Mouse (Mus musculus) regulatory T cell (primary cell): ENCODE data around the gene Atp5d.

Experiments
- in situ Hi-C: fragments of 300-600 bp; cut with MboI, MseI; formaldehyde crosslinking; loops from one replicate; pipeline ENCODE4 v1.15.1; 2025; ENCODE audit warnings: high pct_unique_total_duplicates

Gene Atp5d

DNA sequence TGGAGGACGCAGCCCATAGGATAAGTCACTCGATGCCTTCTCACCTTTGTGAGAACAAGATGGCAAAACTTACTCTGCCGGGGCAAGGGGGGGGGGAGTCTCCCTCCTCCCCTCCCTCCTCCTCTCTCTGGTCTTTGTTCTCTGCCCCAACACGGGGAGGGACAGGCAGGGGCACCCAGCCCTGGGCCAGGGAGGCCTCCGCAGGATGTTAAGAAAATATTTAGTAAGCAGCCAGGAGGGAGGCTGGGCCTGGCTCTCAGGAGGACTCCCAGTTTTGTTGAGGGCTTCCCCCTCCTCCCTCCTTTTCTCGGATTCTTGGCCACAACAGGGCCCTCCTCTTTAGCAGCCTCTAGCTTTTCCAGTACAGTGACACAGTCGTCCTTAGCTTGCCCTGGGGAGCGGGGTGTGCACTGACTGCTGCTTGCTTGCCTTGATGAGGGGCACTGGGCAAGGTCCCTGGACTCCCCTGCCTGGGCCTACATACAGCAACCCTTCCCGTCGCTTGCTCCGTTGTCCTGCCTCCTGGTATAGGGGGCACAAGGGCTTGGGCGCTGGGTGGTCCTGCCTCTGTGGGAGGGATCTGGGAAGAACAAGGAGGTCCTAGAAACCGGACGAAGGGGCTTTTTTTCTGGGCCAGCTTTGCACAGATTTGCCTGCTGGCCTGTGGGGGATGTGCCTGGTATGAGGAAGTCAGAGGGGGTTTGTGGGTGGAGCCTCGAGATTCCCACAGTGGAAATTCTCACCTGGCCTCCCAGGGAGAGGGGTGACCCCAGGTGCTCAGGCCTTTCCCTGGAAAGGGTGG, 13.8 kb downstream of the Atp5d start:
- in situ Hi-C loops, result no loop called here

GRCm38 (mm10) chr10:80152873-80153260, 14.4 kb downstream of the Atp5d start:
- in situ Hi-C loops, result no loop called here

DNA sequence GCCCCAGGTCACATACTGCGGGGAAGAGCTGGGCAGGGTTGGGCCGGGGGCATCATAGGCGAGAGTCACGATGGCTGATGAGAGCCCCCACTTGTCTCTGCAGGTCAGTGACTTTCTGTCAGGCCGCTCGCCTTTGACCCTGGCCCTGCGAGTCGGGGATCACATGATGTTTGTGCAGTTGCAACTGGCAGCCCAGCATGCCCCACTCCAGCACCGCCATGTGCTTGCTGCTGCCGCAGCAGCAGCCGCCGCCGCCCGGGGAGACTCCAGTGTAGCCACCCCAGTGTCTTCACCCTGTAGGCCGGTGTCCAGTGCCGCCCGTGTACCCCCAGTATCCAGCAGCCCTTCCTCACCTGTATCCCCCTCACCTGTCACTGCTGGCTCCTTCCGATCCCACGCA, 15.3 kb downstream of the Atp5d start:
- in situ Hi-C loops, result no loop called here

DNA sequence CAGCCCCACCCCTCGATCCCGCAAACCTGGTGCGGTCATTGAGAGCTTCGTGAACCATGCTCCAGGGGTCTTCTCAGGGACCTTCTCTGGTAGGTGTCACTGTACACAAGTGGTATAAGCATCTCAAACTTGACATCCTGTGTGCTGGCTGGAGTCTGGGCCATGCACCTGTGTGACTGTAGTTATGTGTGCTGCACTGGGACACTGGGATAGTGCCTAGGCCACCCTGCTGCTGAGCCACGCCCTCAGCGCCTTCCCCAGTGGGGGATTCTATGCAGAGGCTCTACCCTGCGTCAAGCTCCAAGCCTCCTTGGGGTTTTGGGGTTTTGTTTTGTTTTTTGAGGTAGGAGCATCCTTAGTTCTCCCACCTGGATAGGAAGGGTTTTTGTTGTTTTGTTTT, 16.0 kb downstream of the Atp5d start:
- in situ Hi-C loops, result no loop called here

DNA sequence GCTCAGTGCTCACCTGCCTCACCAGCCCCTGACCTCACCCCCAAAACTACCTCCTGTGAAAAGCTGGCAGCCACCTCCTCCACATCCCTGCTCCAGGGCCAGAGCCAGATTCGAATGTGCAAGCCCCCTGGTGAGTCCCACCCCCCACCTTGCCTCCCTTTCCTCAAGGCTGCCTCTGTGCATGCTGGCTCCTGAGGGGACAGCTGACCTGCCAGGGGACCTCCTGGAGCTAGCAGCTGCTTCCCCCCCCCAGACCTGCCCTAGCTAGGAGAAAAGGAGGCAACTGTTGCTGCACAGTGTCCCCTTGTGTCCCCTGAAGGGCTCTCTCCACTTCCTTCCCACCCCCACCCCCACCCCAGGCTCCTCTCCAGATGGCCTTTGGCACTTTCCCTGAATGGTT, 16.8 kb downstream of the Atp5d start:
- in situ Hi-C loops, result no loop called here

- in situ Hi-C loops, result no loop called here
Measured at GRCm38 (mm10) chr10:80156002-80156751, 17.7 kb downstream of the Atp5d start.

- in situ Hi-C loops, result no loop called here
Measured at GRCm38 (mm10) chr10:80156752-80157053, 18.3 kb downstream of the Atp5d start.

GRCm38 (mm10) chr10:80157141-80157929, 18.9 kb downstream of the Atp5d start:
- in situ Hi-C loops, result no loop called here

DNA sequence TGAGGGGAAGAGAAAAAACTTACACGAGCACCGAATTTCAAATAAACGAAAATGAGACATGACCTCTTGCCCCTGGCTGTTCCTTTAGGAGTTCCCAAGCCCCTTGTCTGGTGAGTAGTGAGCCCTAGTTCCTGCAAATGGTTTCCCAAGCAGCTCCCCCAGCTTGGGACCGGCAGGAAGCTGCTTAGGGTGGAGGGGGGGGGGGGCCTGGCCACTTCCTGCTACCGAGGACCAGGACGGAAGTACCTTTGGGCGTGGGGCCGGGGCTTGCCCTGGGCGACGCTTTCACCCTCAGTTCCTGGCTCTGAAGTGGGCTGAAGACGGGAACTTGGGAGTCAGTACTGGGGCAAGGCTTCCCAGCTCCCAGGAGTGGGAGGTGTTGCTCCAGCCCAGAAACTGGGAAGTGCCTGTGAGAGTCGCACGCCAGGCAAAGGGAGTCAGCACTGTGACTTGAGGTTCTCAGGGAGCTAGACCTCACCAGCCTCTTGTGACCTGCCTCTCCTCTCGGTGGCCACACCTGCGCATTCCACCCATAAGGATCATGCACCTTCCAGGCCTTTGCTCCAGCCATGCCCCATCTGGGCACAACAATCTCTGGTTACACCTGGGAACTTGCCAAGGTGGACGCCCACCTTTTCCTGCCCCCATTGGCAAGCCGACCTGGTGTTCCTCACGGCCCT, 20.0 kb downstream of the Atp5d start:
- in situ Hi-C loops, result no loop called here

GRCm38 (mm10) chr10:80159021-80159560, 20.7 kb downstream of the Atp5d start:
- in situ Hi-C loops, result no loop called here

DNA sequence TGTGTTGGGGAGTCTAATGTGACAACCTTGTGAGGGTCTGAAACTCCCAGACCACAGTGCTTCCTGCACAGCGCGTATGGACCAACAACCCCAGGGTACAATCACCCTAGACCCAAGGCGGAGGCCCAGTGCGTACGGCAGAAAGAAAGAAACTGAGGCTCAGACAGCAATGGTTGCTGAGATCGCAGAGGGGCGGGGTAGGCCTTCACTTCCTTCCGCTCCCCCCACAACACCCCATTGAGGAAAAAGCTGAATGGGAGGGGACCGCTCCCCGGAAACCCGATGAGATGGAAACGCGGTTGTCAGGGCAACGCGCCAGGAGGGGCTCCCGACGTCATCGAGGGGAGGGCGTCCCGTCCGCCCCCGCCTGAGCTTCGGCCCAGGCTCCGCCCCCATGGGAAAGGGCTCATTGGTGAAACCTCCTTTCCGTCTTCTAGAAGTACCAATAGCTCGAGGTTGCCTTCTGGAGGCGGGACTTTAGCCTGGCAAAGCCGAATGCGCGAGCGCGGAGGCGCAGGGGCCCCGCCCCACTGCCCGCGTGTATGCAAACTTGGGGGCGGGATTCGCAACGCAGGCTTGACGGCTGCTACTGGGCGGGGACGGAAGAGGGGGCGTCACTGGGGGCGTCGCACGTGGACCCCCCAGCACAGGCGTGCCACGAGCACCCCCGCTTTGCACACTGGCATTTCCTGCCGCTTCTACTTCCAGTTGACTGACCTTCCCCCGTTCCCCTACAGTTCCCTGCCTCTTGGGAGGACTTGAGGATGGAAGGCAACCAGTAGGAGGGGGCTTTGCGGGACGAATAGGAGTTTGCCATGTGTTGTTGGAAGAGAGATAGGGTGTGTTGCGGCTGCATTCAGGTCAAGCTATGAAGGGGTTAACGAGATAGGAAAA, 21.4 kb downstream of the Atp5d start:
- in situ Hi-C loops, result no loop called here

- in situ Hi-C loops, result no loop called here
Measured at GRCm38 (mm10) chr10:80160455-80161371, 22.3 kb downstream of the Atp5d start.

- in situ Hi-C loops, result no loop called here
Measured at GRCm38 (mm10) chr10:80161522-80162242, 23.2 kb downstream of the Atp5d start.

GRCm38 (mm10) chr10:80162243-80162608, 23.8 kb downstream of the Atp5d start:
- in situ Hi-C loops, result no loop called here

GRCm38 (mm10) chr10:80162716-80163299, 24.4 kb downstream of the Atp5d start:
- in situ Hi-C loops, result no loop called here

DNA sequence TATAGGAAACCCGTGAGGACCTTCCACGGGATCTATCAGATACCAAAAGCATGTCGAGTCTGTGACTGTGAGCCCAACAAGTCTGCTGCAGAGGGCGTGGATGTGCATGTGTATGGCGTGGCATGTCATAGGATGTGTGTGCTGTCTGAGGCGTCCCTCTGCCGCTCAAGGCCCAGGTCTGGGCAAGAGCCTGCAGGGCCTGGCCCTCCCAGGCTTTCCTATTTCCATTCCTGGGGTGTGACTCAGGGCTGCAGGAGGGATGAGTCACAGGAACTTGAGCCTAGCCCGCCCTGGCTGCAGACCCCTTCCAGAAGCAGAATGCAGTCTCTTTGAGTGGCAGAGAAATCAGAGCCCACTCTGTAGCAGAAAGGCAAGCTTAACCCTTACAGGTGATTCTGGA, 25.3 kb downstream of the Atp5d start:
- in situ Hi-C loops, result no loop called here

DNA sequence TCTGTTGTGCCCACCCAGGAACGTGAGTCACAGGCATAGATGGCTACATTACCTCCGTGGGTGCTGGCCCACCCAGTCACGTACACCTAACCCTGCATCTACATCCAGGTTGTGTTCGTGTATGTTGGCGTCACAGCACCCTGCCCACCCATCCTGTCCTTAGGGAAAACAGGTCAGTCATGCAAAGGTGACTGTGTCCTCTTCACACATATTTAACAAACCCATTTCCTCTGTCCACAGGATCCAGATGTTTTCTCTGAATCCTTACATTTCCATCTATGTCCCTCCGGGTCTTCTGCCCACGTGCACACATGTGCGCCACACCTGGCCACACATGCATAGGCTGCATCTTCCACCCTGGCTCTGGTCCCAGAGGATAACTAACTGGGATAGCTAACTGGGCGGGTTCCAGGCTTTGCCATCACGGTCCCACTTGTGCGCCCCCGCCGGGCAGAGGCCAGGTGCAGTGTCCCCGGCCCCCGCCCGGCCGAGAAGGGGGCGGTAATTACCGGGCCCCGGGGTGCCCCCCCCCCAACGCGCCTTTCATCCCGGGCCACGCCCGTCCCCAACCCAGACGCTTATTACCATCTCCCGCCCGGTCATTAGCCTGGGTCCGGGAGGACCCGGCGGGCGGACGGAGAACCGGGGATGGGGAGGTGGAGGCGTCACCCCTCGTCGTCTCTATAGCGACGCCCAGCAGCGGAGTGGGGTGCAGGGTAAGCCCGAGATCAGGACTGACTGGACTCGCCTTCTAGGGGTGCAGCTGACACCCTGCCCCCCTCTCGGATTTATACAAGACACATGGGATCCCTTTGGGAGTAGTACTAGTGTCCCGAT, 25.9 kb downstream of the Atp5d start:
- in situ Hi-C loops, result no loop called here

GRCm38 (mm10) chr10:80164998-80165344, 26.5 kb downstream of the Atp5d start:
- in situ Hi-C loops, result no loop called here
